Mouse (Mus musculus): ENCODE measurements around the gene Chchd6.

Gene Chchd6

DNA sequence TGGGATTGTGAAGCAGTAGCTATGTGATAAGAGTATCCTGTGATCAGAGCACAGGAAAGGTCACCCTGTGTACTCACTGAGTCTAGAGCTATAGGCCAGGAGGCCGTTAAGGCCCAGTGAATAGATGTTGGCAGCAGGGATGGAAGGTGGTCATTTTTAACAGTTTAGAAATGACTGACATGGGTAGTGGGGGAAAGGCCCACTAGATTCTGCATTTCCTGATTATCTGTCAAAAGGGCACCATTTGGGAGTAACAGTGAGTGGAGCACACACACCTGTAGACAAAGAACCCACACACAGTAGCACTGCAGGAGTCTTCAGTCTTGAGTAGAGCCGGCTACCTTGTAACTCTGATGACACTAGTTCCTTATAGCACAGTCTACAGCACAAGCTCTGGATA lies 141.0 kb downstream of the Chchd6 start:
- DNase-seq (ENCODE audit: low read depth, low spot score), result no peak

- DNase-seq (ENCODE audit: low read depth, low spot score), result no peak
Observed at GRCm38 (mm10) chr6:89452976-89453674, 142.3 kb downstream of the Chchd6 start.

- no peak for DNase-seq (ENCODE audit: low read depth, low spot score)
Observed at GRCm38 (mm10) chr6:89452356-89452755, 143.1 kb downstream of the Chchd6 start.

DNA sequence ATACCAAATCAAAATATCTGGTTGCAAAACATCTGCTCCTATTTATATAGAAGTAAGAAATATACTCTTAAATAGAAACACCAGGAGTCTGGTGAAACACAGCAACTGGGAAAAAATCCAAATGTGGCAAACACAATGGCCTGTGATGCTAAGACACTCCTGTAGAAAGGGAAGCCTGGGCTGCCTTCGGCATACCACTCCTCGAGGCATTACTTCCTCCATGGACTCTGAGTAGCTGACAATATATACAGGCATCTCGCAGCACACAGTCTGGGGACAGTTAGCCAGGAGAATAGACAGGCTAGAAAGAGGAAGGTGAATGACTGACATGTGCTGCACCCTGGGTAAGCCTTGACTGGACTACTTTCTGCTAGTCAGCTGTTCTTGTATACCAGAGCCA lies 146.7 kb downstream of the Chchd6 start:
- DNase-seq (ENCODE audit: low read depth, low spot score), result peak; percentile 26

- DNase-seq (ENCODE audit: low read depth, low spot score), result no peak
Observed at GRCm38 (mm10) chr6:89440671-89441070, 154.8 kb downstream of the Chchd6 start.

GRCm38 (mm10) chr6:89431920-89432482 lies 163.5 kb downstream of the Chchd6 start:
- DNase-seq (ENCODE audit: low read depth, low spot score), result no peak

DNA sequence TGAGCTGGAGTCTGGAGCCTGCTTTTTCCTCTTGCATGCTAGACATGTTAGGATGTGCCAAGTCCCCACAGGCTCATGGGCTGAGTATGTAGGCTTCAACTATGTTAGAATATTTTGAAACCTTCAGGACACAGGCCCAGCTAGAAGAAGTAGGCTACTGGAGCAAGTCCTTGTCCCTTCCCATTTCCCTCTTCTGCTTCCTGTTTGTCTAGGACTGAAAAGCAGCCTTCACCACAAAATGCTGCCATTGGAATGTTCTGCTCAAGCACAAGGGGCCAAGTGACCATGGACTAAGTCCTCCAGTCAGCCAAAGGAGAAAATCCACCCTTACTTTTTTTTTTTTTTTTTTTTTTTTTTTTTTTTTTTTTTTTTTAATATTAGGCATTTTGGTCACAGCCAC lies 164.7 kb downstream of the Chchd6 start:
- no peak for DNase-seq (ENCODE audit: low read depth, low spot score)

- no peak for DNase-seq (ENCODE audit: low read depth, low spot score)
Observed at GRCm38 (mm10) chr6:89428661-89429375, 166.6 kb downstream of the Chchd6 start.

DNA sequence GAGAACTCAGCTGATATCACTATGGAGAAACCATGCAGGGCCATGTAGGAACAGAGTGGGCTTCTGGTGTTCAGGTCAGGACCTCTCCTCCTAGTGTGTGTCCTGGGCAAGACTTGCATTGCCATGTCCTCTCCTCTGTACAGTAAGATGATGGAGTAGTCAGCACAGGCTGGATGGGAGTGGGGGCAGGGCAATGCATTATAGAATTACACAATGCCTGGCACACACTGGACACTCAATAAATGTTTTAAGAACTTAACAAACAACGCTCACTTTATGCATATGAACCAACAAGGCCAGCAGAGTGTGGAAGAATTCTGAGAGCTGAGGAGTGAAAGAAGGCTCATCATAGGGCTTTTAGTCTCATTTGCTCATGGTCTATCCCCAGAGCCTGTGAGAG lies 171.0 kb downstream of the Chchd6 start:
- no peak for DNase-seq (ENCODE audit: low read depth, low spot score)

- peak; percentile 16 for DNase-seq (ENCODE audit: low read depth, low spot score)
Observed at GRCm38 (mm10) chr6:89422621-89423020, 172.8 kb downstream of the Chchd6 start.

GRCm38 (mm10) chr6:89421922-89422321 lies 173.5 kb downstream of the Chchd6 start:
- peak; percentile 50 for DNase-seq (ENCODE audit: low read depth, low spot score)

- DNase-seq (ENCODE audit: low read depth, low spot score), result peak; percentile 57
Observed at GRCm38 (mm10) chr6:89421503-89421902, 173.9 kb downstream of the Chchd6 start.

GRCm38 (mm10) chr6:89420756-89421155 lies 174.7 kb downstream of the Chchd6 start:
- no peak for DNase-seq (ENCODE audit: low read depth, low spot score)

- no peak for DNase-seq (ENCODE audit: low read depth, low spot score)
Observed at GRCm38 (mm10) chr6:89420110-89420509, 175.3 kb downstream of the Chchd6 start.

GRCm38 (mm10) chr6:89419066-89419815 lies 176.2 kb downstream of the Chchd6 start:
- no peak for DNase-seq (ENCODE audit: low read depth, low spot score)

DNA sequence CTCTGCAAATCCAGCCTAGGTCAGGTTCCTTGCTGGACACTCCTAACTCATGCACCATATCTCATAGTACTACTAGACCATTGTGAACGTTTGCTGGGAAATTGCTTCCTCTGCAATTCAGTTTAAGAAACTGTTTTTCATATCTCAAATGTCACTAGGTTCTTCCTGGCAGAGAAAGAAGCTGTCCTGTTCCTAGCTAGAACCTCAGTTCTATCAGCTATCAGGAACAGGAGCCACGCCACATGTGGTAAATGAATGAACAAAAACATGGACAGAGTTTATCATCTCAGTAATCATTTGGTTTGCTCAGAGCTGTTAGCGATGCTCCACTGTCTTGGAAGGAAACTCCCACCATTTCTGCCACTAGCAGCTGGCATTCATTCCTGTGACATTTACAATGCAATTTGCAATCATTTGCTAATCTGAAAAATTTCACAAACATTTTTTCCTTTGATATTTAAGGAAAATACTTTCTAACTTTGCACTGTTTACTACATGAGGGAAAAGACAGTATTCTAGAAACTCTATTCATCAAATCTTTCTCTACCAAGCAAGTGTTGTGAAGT lies 179.3 kb downstream of the Chchd6 start:
- no peak for DNase-seq (ENCODE audit: low read depth, low spot score)

DNA sequence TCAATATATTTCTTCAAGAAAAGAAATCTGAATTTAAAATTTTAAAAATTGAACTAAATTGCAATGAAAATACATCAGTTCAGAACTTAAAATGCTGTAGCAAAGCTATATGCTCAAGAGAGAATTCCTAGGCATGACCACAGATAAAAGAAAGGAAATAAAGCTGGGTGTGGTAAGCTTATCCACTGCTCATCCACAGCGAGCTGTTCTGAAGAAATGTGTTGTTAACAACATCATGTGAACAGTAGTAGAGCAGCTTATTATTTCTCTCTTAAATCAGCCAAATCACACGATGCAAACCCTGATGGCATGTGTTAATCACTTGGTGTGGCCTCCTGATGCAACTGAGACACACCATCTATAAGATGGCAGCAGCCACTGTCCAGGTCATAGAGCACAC lies 180.4 kb downstream of the Chchd6 start:
- no peak for DNase-seq (ENCODE audit: low read depth, low spot score)

- DNase-seq (ENCODE audit: low read depth, low spot score), result no peak
Observed at GRCm38 (mm10) chr6:89414126-89414525, 181.3 kb downstream of the Chchd6 start.

- no peak for DNase-seq (ENCODE audit: low read depth, low spot score)
Observed at GRCm38 (mm10) chr6:89413481-89413884, 182.0 kb downstream of the Chchd6 start.

DNA sequence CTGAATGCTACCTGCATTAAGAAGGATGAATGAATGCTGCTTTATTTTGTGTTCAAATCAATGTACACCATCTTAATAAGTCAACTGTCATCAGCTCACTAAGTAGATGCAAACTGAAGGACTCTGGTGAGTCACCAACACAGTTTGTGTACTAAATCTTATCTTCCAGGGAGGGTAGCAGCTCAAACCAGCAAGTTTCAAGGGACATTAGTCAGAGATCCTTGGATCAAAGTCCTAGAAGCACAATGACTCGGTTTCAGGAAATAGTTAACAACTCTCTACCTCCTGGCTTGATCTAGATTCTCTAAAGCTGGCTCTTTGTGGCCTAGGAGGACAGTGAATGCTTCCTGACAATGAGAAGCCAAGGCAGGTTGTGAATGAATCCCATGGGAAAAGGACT lies 182.9 kb downstream of the Chchd6 start:
- DNase-seq (ENCODE audit: low read depth, low spot score), result no peak

DNA sequence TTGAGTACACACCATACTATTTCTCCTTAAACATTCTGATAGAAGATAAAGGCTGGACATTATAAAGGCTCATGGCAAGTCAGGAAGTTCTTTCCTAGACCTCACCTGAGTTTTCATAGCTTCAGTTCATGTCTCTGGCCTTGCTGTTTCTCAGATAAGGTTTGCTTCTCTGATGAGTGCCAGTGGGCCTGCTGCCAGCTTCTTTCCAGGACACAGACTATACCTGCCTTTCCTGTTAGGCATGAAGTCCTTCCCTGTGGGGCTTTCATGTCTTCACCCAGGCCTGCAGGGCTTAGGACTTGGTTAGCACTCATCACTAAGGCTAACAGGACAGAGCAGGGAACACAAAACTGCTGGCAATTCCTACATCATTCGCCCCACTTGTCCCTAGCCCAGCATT lies 186.4 kb downstream of the Chchd6 start:
- no peak for DNase-seq (ENCODE audit: low read depth, low spot score)

DNA sequence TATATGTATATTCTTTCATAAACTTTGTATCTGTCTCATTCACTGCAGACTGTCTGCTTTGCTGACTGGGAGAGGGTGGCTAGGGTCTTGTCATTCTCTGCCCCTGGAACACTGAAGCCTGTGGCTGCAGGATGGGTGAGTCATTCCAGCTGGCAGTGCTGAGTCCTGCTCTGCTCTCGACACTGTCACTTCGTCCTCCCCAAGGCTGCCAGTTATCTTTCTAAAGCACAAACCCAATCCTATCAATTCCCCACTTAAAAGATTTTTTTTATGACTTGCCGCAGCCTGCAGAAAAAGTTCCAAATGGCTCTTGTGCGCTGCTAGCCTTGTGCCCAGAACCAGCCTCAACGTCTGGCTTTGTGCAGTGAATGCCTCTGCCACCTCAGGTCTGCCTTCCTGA lies 187.2 kb downstream of the Chchd6 start:
- no peak for DNase-seq (ENCODE audit: low read depth, low spot score)
